Mouse (Mus musculus) ES-E14 (cell line): ENCODE data around the gene Capn2. TPM values are rescaled to one million over a fixed set of nuclear protein-coding genes. Genes with fewer than 3 reads are reported as not detected.

Experiments used
- DNase-seq: peaks from one replicate; pipeline ENCODE4 v3.0.0-alpha.2; 2013; ENCODE audit warnings: low read depth, low spot score
- H3K27ac ChIP-seq: 2 replicates; pipeline ENCODE4 v1.5.1; 2012; ENCODE audit warnings: low read depth, mild to moderate bottlenecking, low read length, moderate library complexity, mixed read lengths; ENCODE audit not compliant: poor library complexity, insufficient read depth, severe bottlenecking
- H3K36me3 ChIP-seq: 2 replicates; pipeline ENCODE4 v1.6.1; 2012; ENCODE audit warnings: mild to moderate bottlenecking, low read length, moderate library complexity, mixed read lengths; ENCODE audit not compliant: control insufficient read depth, poor library complexity, insufficient read depth, severe bottlenecking
- H3K4me1 ChIP-seq, 2 experiments: fragments of 150-350 bp in 1 of 2; sonication (generic) in 1 of 2; 2 replicates each; pipeline ENCODE4 v1.6.1; 2012; ENCODE audit warnings: low read length in 2 of 2, mild to moderate bottlenecking in 1 of 2, mixed read lengths in 1 of 2; ENCODE audit not compliant: control insufficient read depth in 2 of 2, insufficient read depth in 2 of 2, poor library complexity in 1 of 2
- H3K4me3 ChIP-seq, 2 experiments: fragments of 150-350 bp in 1 of 2; sonication (generic) in 1 of 2; 2 replicates each; pipeline ENCODE4 v1.5.1; 2012; ENCODE audit warnings: low read length in 2 of 2, low read depth in 1 of 2, mild to moderate bottlenecking in 1 of 2, mixed read lengths in 1 of 2; ENCODE audit not compliant: insufficient read depth in 1 of 2, poor library complexity in 1 of 2, severe bottlenecking in 1 of 2
- H3K9ac ChIP-seq: 2 replicates; pipeline ENCODE4 v1.6.1; 2012; ENCODE audit warnings: low read depth, mild to moderate bottlenecking, low read length, mixed read lengths; ENCODE audit not compliant: poor library complexity, insufficient read depth, severe bottlenecking
- H3K9me3 ChIP-seq: fragments of 150-350 bp; sonication (generic); 2 replicates; pipeline ENCODE4 v1.6.1; 2012; ENCODE audit warnings: low read depth, mild to moderate bottlenecking, low read length; ENCODE audit not compliant: control insufficient read depth, insufficient read depth
- CHD2 ChIP-seq: IDR thresholded peaks from 2 replicates; pipeline ENCODE4 v1.6.1; 2014; ENCODE audit warnings: mild to moderate bottlenecking, low read depth, low read length, inconsistent platforms
- HCFC1 ChIP-seq: IDR thresholded peaks from 2 replicates; pipeline ENCODE4 v1.6.1; 2012; ENCODE audit warnings: low read length, inconsistent platforms, borderline replicate concordance; ENCODE audit not compliant: insufficient read depth
- MAFK ChIP-seq: IDR thresholded peaks from 2 replicates; pipeline ENCODE4 v1.6.1; 2014; ENCODE audit warnings: mild to moderate bottlenecking, low read depth, low read length, inconsistent platforms; ENCODE audit not compliant: insufficient read depth
- ZC3H11A ChIP-seq: IDR thresholded peaks from 2 replicates; pipeline ENCODE4 v1.6.1; 2012; ENCODE audit warnings: low read depth, mild to moderate bottlenecking, inconsistent platforms, low read length, borderline replicate concordance
- ZNF384 ChIP-seq: IDR thresholded peaks from 2 replicates; pipeline ENCODE4 v1.6.1; 2012; ENCODE audit warnings: low read depth, low read length, inconsistent platforms
- in situ Hi-C, 2 experiments: fragments of 600-800 bp; cut with MboI; formaldehyde crosslinking; loops; one replicate each; pipeline ENCODE4 v1.15.1; 2025; ENCODE audit warnings: low sequenced_read_pairs in 2 of 2, inconsistent platforms in 1 of 2; ENCODE audit not compliant: unreplicated experiment in 2 of 2
- total RNA-seq: library from RNA; depleted of rRNA; stranded (reverse); fragments of 300-350 nt; gene quantifications from 2 replicates; pipeline ENCODE4 v1.2.3, GENCODE M21; 2012

Gene Capn2
- total RNA-seq, 1 experiment = 72.3 TPM

DNA sequence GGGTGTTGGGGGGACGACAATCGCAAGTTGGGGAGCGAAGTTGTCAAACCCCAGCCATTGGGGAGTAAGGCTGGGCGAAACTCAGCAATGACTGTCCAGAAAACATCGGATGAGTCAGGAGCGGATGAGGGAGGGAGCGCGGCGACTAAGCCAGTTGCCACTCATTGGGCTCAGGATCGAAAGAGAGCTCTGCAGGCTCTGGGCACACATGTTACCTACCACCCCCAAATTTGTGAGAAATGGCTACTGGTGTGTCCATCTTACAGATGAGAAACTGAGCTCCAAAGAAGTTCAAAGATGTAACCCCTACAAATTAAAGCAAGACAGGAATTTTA, 236 bp upstream of the Capn2 start:
- H3K36me3 ChIP-seq = no peaks in the 10 kb centered on the region
- DNase-seq = no peak
- in situ Hi-C loops = no loop called here
- TF ChIP-seq CHD2 = no peak
- no peak for TF ChIP-seq ZC3H11A
- no peak for TF ChIP-seq MAFK
- no peak for TF ChIP-seq HCFC1
- TF ChIP-seq ZNF384 = no peak
- peaks cover 0 to 8% of the 10 kb centered on the region in 2 experiments for H3K4me1 ChIP-seq
- peak overlapping the region; percentile 82 to 85 for H3K4me3 ChIP-seq
- no peak overlapping the region for H3K27ac ChIP-seq
- peak overlapping the region; percentile 76 for H3K9ac ChIP-seq
- H3K9me3 ChIP-seq = no peaks in the 10 kb centered on the region

DNA sequence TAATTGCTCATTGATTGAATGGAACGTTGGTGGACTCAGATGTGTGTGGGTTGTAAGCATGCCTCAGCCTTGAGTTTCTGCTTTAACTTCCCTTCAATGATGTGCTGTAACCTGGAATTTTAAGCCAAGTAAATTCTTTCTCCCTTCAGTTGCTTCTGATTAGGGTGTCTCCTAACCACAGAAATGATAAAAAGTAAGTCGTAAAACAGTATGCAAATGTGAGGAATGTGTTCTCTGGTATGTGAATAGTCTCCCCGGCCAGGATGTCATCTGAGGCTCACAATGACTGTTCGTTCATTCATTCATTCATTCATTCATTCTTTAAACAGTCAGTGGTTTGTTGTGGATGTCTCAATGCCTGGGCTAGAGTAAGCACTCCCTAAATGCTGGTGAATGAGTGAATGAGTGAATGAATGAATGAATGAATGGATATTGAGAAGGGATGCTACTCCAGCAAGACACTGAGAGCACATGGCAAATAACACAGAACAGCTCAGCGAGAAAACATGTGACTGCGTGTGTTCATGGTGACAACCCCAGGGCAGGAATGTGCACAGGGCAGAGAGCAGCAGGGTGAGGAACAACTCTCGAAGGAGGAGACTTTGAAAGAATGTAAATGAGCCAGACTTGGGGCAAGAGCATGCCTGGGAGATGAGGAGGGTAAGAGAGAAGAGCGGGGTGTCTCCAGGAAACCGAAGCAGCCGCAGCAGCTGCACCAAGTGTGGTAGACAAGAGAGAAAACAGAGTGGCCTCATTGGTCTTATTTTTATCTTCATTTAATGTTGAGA, 2.4 kb downstream of the Capn2 start:
- TF ChIP-seq CHD2 = no peak
- TF ChIP-seq ZC3H11A = no peak
- no peak for TF ChIP-seq ZNF384
- no peak for TF ChIP-seq MAFK
- no peak for TF ChIP-seq HCFC1
- peaks cover 0 to 8% of the 10 kb centered on the region in 2 experiments; a peak in 3 of 4 replicates for H3K4me1 ChIP-seq
- H3K9ac ChIP-seq = no peak overlapping the region
- H3K9me3 ChIP-seq = no peaks in the 10 kb centered on the region
- in situ Hi-C loops = no loop called here
- H3K27ac ChIP-seq = no peak overlapping the region
- no peak for DNase-seq
- H3K36me3 ChIP-seq = no peaks in the 10 kb centered on the region
- H3K4me3 ChIP-seq = no peak overlapping the region

DNA sequence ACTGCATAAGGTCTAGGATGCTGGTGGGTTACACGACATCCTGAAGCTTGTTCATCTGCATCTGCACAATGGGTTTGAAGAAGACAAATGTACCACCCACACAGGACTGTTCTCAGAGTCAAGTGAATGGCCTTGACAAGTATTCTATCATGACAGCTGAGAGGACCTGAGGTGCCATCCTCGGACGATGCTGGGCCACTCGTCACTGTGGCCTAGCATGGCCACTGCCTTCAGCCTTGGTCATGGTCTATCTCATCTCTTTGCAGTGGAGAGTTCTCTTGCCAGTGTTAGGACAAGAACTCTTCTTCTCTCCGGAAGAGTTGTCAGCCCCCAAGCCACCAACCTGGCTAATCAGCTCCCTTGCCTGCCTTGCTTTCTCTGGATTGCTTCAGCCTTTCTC, 3.7 kb downstream of the Capn2 start:
- TF ChIP-seq MAFK = no peak
- TF ChIP-seq HCFC1 = no peak
- TF ChIP-seq ZNF384 = no peak
- no peak for TF ChIP-seq ZC3H11A
- TF ChIP-seq CHD2 = no peak
- no peaks in the 10 kb centered on the region for H3K9me3 ChIP-seq
- H3K9ac ChIP-seq = no peak overlapping the region
- H3K27ac ChIP-seq = no peak overlapping the region
- in situ Hi-C loops = no loop called here
- no peaks in the 10 kb centered on the region for H3K36me3 ChIP-seq
- peaks cover 0 to 15% of the 10 kb centered on the region in 2 experiments; a peak in 3 of 4 replicates for H3K4me1 ChIP-seq
- H3K4me3 ChIP-seq = no peak overlapping the region
- no peak for DNase-seq

DNA sequence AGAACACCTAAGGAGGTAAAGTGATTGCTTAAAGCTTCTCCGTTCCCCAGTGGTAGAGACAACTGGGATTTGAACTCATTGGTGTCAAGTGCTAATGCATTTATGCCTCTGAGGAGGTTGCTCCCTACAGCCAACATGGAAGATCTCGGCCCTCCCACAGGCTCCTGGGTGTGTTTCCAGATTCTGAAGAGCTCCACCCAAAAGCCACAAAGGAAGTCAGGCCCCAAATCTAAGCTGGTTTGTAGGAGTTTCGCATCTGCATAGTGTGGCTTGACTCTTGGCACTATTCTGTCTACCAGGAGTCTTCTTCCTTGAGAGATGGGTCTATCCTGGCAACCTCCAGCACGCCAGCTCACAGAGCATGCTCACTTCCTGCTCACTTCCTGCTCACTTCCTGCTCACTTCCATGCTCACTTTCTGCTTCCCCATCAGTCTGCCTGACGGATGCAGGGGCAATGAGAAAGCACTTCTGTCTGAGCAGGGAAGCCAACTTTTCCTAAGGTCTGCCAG, 4.5 kb downstream of the Capn2 start:
- no peak for TF ChIP-seq ZC3H11A
- no peak for TF ChIP-seq HCFC1
- no peak for TF ChIP-seq CHD2
- TF ChIP-seq ZNF384 = no peak
- TF ChIP-seq MAFK = no peak
- no peak overlapping the region for H3K4me3 ChIP-seq
- no peak for DNase-seq
- in situ Hi-C loops = no loop called here
- no peak overlapping the region for H3K27ac ChIP-seq
- H3K4me1 ChIP-seq = peaks cover 0 to 15% of the 10 kb centered on the region in 2 experiments; a peak in 3 of 4 replicates
- no peaks in the 10 kb centered on the region for H3K36me3 ChIP-seq
- H3K9ac ChIP-seq = no peak overlapping the region
- H3K9me3 ChIP-seq = no peaks in the 10 kb centered on the region
